Mouse (Mus musculus): ENCODE data around the gene Slc25a5. TPM values are rescaled to one million over a fixed set of nuclear protein-coding genes. Genes with fewer than 3 reads are reported as not detected.

Gene Slc25a5
- polyA plus RNA-seq, 2 experiments, result 362 to 536 TPM

GRCm38 (mm10) chrX:36762894-36763293, 32.6 kb upstream of the Slc25a5 start:
- Histone ChIP-seq H3K4me1 (ENCODE audit: control insufficient read depth, insufficient read depth, low read length) (no peaks in the 10 kb centered on the region), H3K27me3 (ENCODE audit: control insufficient read depth, insufficient read depth, low read length) (no peaks in the 10 kb centered on the region), H3K27ac (replicated peaks; ENCODE audit: low read depth, low read length) (no peak overlapping the region), H3K4me2 (replicated peaks; ENCODE audit: low read depth, low read length, severe bottlenecking) (no peak overlapping the region), H3K9ac (ENCODE audit: low read depth, low read length, severe bottlenecking) (no peak overlapping the region), H3K4me3 (replicated peaks; ENCODE audit: low read length) (no peak overlapping the region), H3K36me3 (ENCODE audit: control insufficient read depth, insufficient read depth, low read length) (no peaks in the 10 kb centered on the region), H3K9me3 (ENCODE audit: control insufficient read depth, low read length) (no peaks in the 10 kb centered on the region)
- no peak for TF ChIP-seq POLR2A (IDR thresholded peaks at IDR 0.05; ENCODE audit: borderline replicate concordance, extremely low read depth, insufficient read depth, insufficient read length)
- WGBS, result 73% methylated on average over 4 of the region's 4 CpGs
- DNase-seq (ENCODE audit: low spot score) (no peak), ATAC-seq (ENCODE audit: low FRiP score, low read depth) (no peak)

- no peak for ATAC-seq (ENCODE audit: low FRiP score, low read depth)
- no peak overlapping the region for H3K9ac ChIP-seq (ENCODE audit: low read depth, low read length, severe bottlenecking)
- TF ChIP-seq POLR2A (IDR thresholded peaks at IDR 0.05; ENCODE audit: borderline replicate concordance, extremely low read depth, insufficient read depth, insufficient read length), result no peak
- no peaks in the 10 kb centered on the region for H3K4me1 ChIP-seq (ENCODE audit: control insufficient read depth, insufficient read depth, low read length)
- no peak for DNase-seq (ENCODE audit: low spot score)
- H3K4me2 ChIP-seq (replicated peaks; ENCODE audit: low read depth, low read length, severe bottlenecking), result no peak overlapping the region
- H3K9me3 ChIP-seq (ENCODE audit: control insufficient read depth, low read length), result no peaks in the 10 kb centered on the region
- H3K36me3 ChIP-seq (ENCODE audit: control insufficient read depth, insufficient read depth, low read length), result no peaks in the 10 kb centered on the region
- H3K27me3 ChIP-seq (ENCODE audit: control insufficient read depth, insufficient read depth, low read length), result no peaks in the 10 kb centered on the region
- WGBS, result 55% methylated on average over 11 of the region's 11 CpGs
- no peak overlapping the region for H3K4me3 ChIP-seq (replicated peaks; ENCODE audit: low read length)
- H3K27ac ChIP-seq (replicated peaks; ENCODE audit: low read depth, low read length), result no peak overlapping the region
These were observed 32.0 kb upstream of the Slc25a5 start for GRCm38 (mm10) chrX:36763298-36763933.

DNA sequence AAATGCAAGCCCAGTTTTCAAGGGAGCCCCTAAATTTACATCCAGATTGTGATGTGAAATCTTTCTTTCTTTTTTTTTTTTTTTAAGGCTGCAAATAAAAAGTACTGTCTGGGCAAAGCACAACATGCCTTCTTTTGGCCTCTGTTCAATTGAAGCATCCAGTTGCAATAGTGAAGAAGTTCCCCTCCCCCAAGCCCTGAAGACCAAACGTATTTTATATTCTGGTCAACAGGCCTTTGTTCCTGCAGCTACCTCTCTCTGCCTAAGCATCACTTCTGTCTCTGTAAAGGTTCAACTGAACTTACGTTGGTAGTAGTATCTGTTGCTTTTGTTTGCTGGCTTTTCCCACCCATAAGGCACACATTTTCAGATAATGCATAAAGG, 31.5 kb upstream of the Slc25a5 start:
- H3K4me1 ChIP-seq (ENCODE audit: control insufficient read depth, insufficient read depth, low read length), result no peaks in the 10 kb centered on the region
- no peaks in the 10 kb centered on the region for H3K9me3 ChIP-seq (ENCODE audit: control insufficient read depth, low read length)
- no peak for TF ChIP-seq POLR2A (IDR thresholded peaks at IDR 0.05; ENCODE audit: borderline replicate concordance, extremely low read depth, insufficient read depth, insufficient read length)
- no peak overlapping the region for H3K27ac ChIP-seq (replicated peaks; ENCODE audit: low read depth, low read length)
- WGBS, result 30% methylated on average over 2 of the region's 2 CpGs
- H3K27me3 ChIP-seq (ENCODE audit: control insufficient read depth, insufficient read depth, low read length), result no peaks in the 10 kb centered on the region
- no peak overlapping the region for H3K9ac ChIP-seq (ENCODE audit: low read depth, low read length, severe bottlenecking)
- no peak for ATAC-seq (ENCODE audit: low FRiP score, low read depth)
- no peak for DNase-seq (ENCODE audit: low spot score)
- H3K36me3 ChIP-seq (ENCODE audit: control insufficient read depth, insufficient read depth, low read length), result no peaks in the 10 kb centered on the region
- H3K4me3 ChIP-seq (replicated peaks; ENCODE audit: low read length), result no peak overlapping the region
- H3K4me2 ChIP-seq (replicated peaks; ENCODE audit: low read depth, low read length, severe bottlenecking), result no peak overlapping the region

DNA sequence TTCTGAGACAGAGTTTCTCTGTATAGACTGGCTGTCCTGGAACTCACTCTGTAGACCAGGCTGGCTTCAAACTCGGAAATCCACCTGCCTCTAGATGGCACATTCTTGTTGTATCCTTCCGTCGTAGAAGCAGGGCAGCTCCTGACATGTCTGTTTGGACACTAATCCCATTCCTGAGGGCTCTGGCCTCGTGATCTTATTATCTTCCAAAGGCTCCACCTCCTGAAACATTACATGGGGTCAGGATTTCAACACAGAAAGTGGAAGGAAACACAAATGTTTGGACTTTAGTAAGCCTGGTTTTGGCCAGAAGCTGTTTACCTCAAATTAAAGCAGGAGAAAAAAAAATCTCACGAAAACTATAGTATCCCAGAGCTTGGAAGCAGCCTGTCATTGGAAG, 28.1 kb upstream of the Slc25a5 start:
- H3K4me1 ChIP-seq (ENCODE audit: control insufficient read depth, insufficient read depth, low read length), result no peaks in the 10 kb centered on the region
- no peaks in the 10 kb centered on the region for H3K27me3 ChIP-seq (ENCODE audit: control insufficient read depth, insufficient read depth, low read length)
- H3K27ac ChIP-seq (replicated peaks; ENCODE audit: low read depth, low read length), result no peak overlapping the region
- H3K9me3 ChIP-seq (ENCODE audit: control insufficient read depth, low read length), result no peaks in the 10 kb centered on the region
- H3K9ac ChIP-seq (ENCODE audit: low read depth, low read length, severe bottlenecking), result no peak overlapping the region
- 63% methylated on average over 5 of the region's 5 CpGs for WGBS
- TF ChIP-seq POLR2A (IDR thresholded peaks at IDR 0.05; ENCODE audit: borderline replicate concordance, extremely low read depth, insufficient read depth, insufficient read length), result no peak
- ATAC-seq (ENCODE audit: low FRiP score, low read depth) (no peak), DNase-seq (ENCODE audit: low spot score) (no peak)
- H3K36me3 ChIP-seq (ENCODE audit: control insufficient read depth, insufficient read depth, low read length), result no peaks in the 10 kb centered on the region
- H3K4me3 ChIP-seq (replicated peaks; ENCODE audit: low read length), result no peak overlapping the region
- H3K4me2 ChIP-seq (replicated peaks; ENCODE audit: low read depth, low read length, severe bottlenecking), result no peak overlapping the region

DNA sequence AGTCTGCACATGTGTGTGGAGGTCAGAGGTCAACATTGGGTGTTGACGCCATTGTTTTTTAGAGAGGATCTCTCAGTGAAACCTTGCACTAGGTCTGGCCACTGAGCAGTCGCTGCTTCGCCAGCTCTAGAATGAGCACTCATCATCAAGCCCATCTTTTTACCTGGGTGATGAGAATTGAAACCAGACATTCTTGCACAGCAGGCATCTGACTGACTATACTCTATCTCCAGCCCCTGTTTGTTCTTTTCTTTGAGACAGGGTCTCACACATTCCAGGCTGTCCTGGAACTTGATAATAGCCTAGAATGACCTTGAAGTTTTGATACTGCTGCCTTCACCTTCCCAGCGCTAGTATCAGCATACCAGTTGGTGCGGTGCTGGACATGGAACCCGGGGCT, 22.9 kb upstream of the Slc25a5 start:
- no peaks in the 10 kb centered on the region for H3K27me3 ChIP-seq (ENCODE audit: control insufficient read depth, insufficient read depth, low read length)
- WGBS, result 78% methylated on average over 6 of the region's 6 CpGs

DNA sequence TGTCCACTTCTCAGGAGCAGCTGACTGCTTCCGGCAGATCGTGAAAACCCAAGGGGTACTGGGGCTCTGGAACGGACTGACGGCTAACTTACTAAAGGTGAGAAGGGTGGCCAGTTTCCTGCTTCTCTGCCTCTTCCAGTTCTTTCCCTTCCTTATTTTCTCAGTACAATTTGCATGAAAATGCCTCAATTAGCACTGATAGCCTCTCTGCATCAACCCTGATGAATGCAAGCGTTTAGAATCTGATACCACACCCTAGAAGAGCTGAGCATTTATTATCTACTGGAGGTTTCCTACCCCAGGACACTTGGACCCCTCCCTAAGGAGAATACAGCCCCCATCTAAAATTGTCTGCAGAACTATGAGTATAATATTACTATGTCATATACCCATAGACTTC, 19.9 kb upstream of the Slc25a5 start:
- H3K27me3 ChIP-seq (ENCODE audit: control insufficient read depth, insufficient read depth, low read length), result no peaks in the 10 kb centered on the region
- ATAC-seq (ENCODE audit: low FRiP score, low read depth) (no peak), DNase-seq (ENCODE audit: low spot score) (no peak)
- H3K9ac ChIP-seq (ENCODE audit: low read depth, low read length, severe bottlenecking), result no peak overlapping the region
- no peak for TF ChIP-seq POLR2A (IDR thresholded peaks at IDR 0.05; ENCODE audit: borderline replicate concordance, extremely low read depth, insufficient read depth, insufficient read length)
- H3K9me3 ChIP-seq (ENCODE audit: control insufficient read depth, low read length), result no peaks in the 10 kb centered on the region
- no peaks in the 10 kb centered on the region for H3K36me3 ChIP-seq (ENCODE audit: control insufficient read depth, insufficient read depth, low read length)
- H3K4me1 ChIP-seq (ENCODE audit: control insufficient read depth, insufficient read depth, low read length), result no peaks in the 10 kb centered on the region
- 80% methylated on average over 5 of the region's 5 CpGs for WGBS
- H3K4me2 ChIP-seq (replicated peaks; ENCODE audit: low read depth, low read length, severe bottlenecking), result no peak overlapping the region
- no peak overlapping the region for H3K4me3 ChIP-seq (replicated peaks; ENCODE audit: low read length)
- H3K27ac ChIP-seq (replicated peaks; ENCODE audit: low read depth, low read length), result no peak overlapping the region

More for the DNA sequence above, 22.9 kb upstream of the Slc25a5 start:
- no peaks in the 10 kb centered on the region for H3K9me3 ChIP-seq (ENCODE audit: control insufficient read depth, low read length)
- H3K9ac ChIP-seq (ENCODE audit: low read depth, low read length, severe bottlenecking), result no peak overlapping the region
- H3K4me2 ChIP-seq (replicated peaks; ENCODE audit: low read depth, low read length, severe bottlenecking), result no peak overlapping the region
- no peaks in the 10 kb centered on the region for H3K36me3 ChIP-seq (ENCODE audit: control insufficient read depth, insufficient read depth, low read length)
- no peak overlapping the region for H3K27ac ChIP-seq (replicated peaks; ENCODE audit: low read depth, low read length)
- no peak for TF ChIP-seq POLR2A (IDR thresholded peaks at IDR 0.05; ENCODE audit: borderline replicate concordance, extremely low read depth, insufficient read depth, insufficient read length)
- ATAC-seq (ENCODE audit: low FRiP score, low read depth) (no peak), DNase-seq (ENCODE audit: low spot score) (no peak)
- no peak overlapping the region for H3K4me3 ChIP-seq (replicated peaks; ENCODE audit: low read length)
- H3K4me1 ChIP-seq (ENCODE audit: control insufficient read depth, insufficient read depth, low read length), result no peaks in the 10 kb centered on the region
